In the genomic region with DNA sequence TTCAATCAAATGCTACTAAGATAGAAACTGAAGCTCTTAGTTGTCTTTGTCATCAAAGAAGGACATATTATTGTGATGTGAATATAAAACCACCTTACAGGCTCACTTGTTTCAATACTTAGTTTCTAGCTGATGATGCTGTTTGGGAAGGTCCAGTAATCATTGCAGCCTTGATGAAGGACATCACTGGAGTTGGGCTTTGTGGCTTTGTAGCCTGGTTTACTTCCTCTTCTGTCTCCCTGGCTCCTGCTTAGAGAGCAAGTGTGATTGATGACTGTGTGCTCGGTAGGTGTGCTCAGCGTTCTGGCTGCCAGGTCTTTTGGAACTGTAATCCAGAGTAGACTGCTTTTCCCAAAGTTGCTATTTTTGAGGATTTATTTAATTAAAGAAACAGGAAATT, we compare ENCODE assay signal across 27 mouse cellular contexts.
"Had no signal": no experiment of that assay in that cellular context is flagged by ENCODE, and none has a peak within 500 bp of the region (broad histone marks: within the 10 kb centered on the region; RNA-seq: fewer than 3 reads in every experiment).

No protein-coding gene starts in this region.

- H3K4me1 ChIP-seq: heart, embryonic 10.5 days; heart, embryonic 12.5 days; hindbrain, embryonic 13.5 days; hindbrain, embryonic 15.5 days; kidney, embryonic 15.5 days; limb, embryonic 10.5 days; limb, embryonic 12.5 days; liver, embryonic 13.5 days had no signal

- ATAC-seq: hindbrain, postnatal 0 days; intestine, embryonic 16.5 days had no signal

- H3K36me3 ChIP-seq: heart, embryonic 10.5 days; heart, embryonic 12.5 days; hindbrain, embryonic 13.5 days; hindbrain, embryonic 15.5 days; kidney, embryonic 15.5 days; limb, embryonic 10.5 days; limb, embryonic 12.5 days; liver, embryonic 13.5 days had no signal

- H3K9me3 ChIP-seq: heart, embryonic 10.5 days; hindbrain, embryonic 13.5 days; hindbrain, embryonic 15.5 days; kidney, embryonic 15.5 days; limb, embryonic 10.5 days; limb, embryonic 12.5 days; liver, embryonic 13.5 days had no signal

- H3K9ac ChIP-seq: heart, embryonic 12.5 days; hindbrain, embryonic 13.5 days; hindbrain, embryonic 15.5 days; kidney, embryonic 15.5 days; limb, embryonic 12.5 days; liver, embryonic 13.5 days had no signal

- H3K4me3 ChIP-seq: gastrocnemius, adult 2 months; heart, adult 2 months; heart, embryonic 10.5 days; heart, embryonic 12.5 days; hindbrain, embryonic 13.5 days; hindbrain, embryonic 15.5 days; kidney, embryonic 15.5 days; layer of hippocampus, adult 2 months; left cerebral cortex, adult 2 months; limb, embryonic 10.5 days; limb, embryonic 12.5 days; liver, embryonic 13.5 days had no signal

- H3K27me3 ChIP-seq: heart, embryonic 12.5 days; hindbrain, embryonic 13.5 days; hindbrain, embryonic 15.5 days; kidney, embryonic 15.5 days; limb, embryonic 12.5 days; liver, embryonic 13.5 days had no signal

- H3K27ac ChIP-seq: gastrocnemius, adult 2 months; heart, adult 2 months; heart, embryonic 10.5 days; hindbrain, embryonic 13.5 days; hindbrain, embryonic 15.5 days; hindbrain, postnatal 0 days; kidney, embryonic 15.5 days; kidney, postnatal 0 days; layer of hippocampus, adult 2 months; left cerebral cortex, adult 2 months; limb, embryonic 10.5 days; limb, embryonic 12.5 days; liver, embryonic 13.5 days had no signal

- H3K4me2 ChIP-seq: heart, embryonic 12.5 days; hindbrain, embryonic 13.5 days; hindbrain, embryonic 15.5 days; kidney, embryonic 15.5 days; limb, embryonic 12.5 days; liver, embryonic 11.5 days; liver, embryonic 13.5 days had no signal

- DNase-seq: gastrocnemius, adult 2 months; gastrocnemius, postnatal 10 days; gastrocnemius, postnatal 25 days; heart, adult 11 months; heart, adult 2 months; heart, postnatal 10 days; heart, postnatal 4 days; kidney, adult 11 months; kidney, adult 2 months; kidney, adult 9 months; kidney, postnatal 14 days; kidney, postnatal 36 days; liver; liver, embryonic 13.5 days had no signal
